Mouse (Mus musculus) 416B (cell line): ENCODE measurements around the gene Dvl1.

Experiments
- DNase-seq: peaks from one replicate; pipeline ENCODE4 v3.0.0; 2011; ENCODE audit warnings: low read depth

Dvl1 gene

GRCm38 (mm10) chr4:155846871-155847578 is at the start of gene Dvl1:
Gene Dvl1 (plus strand): TSS chr4:155847402.
- peak; percentile 82 for DNase-seq

GRCm38 (mm10) chr4:155802075-155802474 is 45.1 kb upstream of the Dvl1 start:
- no peak for DNase-seq

- peak; percentile 89 for DNase-seq
These were observed 44.4 kb upstream of the Dvl1 start, which contains the start of gene Mrpl20 for GRCm38 (mm10) chr4:155802741-155803339. Gene Mrpl20 (plus strand): TSS chr4:155802878.

GRCm38 (mm10) chr4:155803340-155804041 is 43.7 kb upstream of the Dvl1 start:
- DNase-seq: peak; percentile 97

GRCm38 (mm10) chr4:155807841-155808240 is 39.4 kb upstream of the Dvl1 start:
- DNase-seq: no peak

- DNase-seq: peak; percentile 97
These were observed 35.1 kb upstream of the Dvl1 start, which contains the start of gene Ccnl2 for GRCm38 (mm10) chr4:155811929-155812664. Gene Ccnl2 (plus strand): TSS chr4:155812489.

- peak; percentile 70 for DNase-seq
These were observed 34.5 kb upstream of the Dvl1 start for GRCm38 (mm10) chr4:155812665-155813181.

- DNase-seq: no peak
These were observed 29.7 kb upstream of the Dvl1 start for GRCm38 (mm10) chr4:155817533-155817932.

GRCm38 (mm10) chr4:155821025-155821424 is 26.2 kb upstream of the Dvl1 start:
- DNase-seq: peak; percentile 69

GRCm38 (mm10) chr4:155823443-155823842 is 23.8 kb upstream of the Dvl1 start:
- no peak for DNase-seq

GRCm38 (mm10) chr4:155829866-155830265 is 17.3 kb upstream of the Dvl1 start:
- DNase-seq: no peak

- peak; percentile 54 for DNase-seq
These were observed 16.6 kb upstream of the Dvl1 start for GRCm38 (mm10) chr4:155830596-155830995.

GRCm38 (mm10) chr4:155831205-155831766 is 15.9 kb upstream of the Dvl1 start, which contains the start of gene Aurkaip1:
Gene Aurkaip1 (plus strand): TSS chr4:155831272.
- DNase-seq: peak; percentile 97

GRCm38 (mm10) chr4:155831831-155832230 is 15.4 kb upstream of the Dvl1 start:
- DNase-seq: no peak

GRCm38 (mm10) chr4:155832321-155832720 is 14.9 kb upstream of the Dvl1 start:
- DNase-seq: no peak

GRCm38 (mm10) chr4:155833234-155833633 is 14.0 kb upstream of the Dvl1 start:
- no peak for DNase-seq

GRCm38 (mm10) chr4:155833836-155834235 is 13.4 kb upstream of the Dvl1 start:
- peak; percentile 87 for DNase-seq

- peak; percentile 76 for DNase-seq
These were observed 9.7 kb upstream of the Dvl1 start for GRCm38 (mm10) chr4:155837404-155838010.

GRCm38 (mm10) chr4:155838187-155839153 is 8.7 kb upstream of the Dvl1 start:
- no peak for DNase-seq

- no peak for DNase-seq
These were observed 7.7 kb upstream of the Dvl1 start, which contains the start of gene Mxra8 for GRCm38 (mm10) chr4:155839483-155839910. Gene Mxra8 (plus strand): TSS chr4:155839680.
